Mouse (Mus musculus) heart, embryonic 13.5 days (tissue): ENCODE measurements around the gene Gm9887. TPM values are rescaled to one million over a fixed set of nuclear protein-coding genes. Genes with fewer than 3 reads are reported as not detected.
"Not testable (repeated sequence)": the region's sequence is repeated elsewhere in the genome, so short reads cannot be mapped to it uniquely, and the experiment has no call there.

Experiments used
- ATAC-seq: fragments of 200-750 bp; cut with Nextera tagmentation; 2 replicates; pipeline ENCODE4 v1.8.0; 2017; ENCODE audit warnings: moderate TSS enrichment; ENCODE audit not compliant: insufficient number of reproducible peaks, low FRiP score, low TSS enrichment; ENCODE audit errors: extremely low read depth
- H3K27ac ChIP-seq: fragments of 300-500 bp; sonication (generic); replicated peaks from 2 replicates; pipeline ENCODE4 v1.5.1; 2015; ENCODE audit warnings: moderate library complexity, mild to moderate bottlenecking, inconsistent platforms
- H3K27me3 ChIP-seq: fragments of 300-500 bp; sonication (generic); replicated peaks from 2 replicates; pipeline ENCODE4 v1.6.1; 2015; ENCODE audit warnings: mild to moderate bottlenecking, inconsistent platforms
- H3K36me3 ChIP-seq: fragments of 300-500 bp; sonication (generic); 2 replicates; pipeline ENCODE4 v1.6.1; 2015; ENCODE audit warnings: mild to moderate bottlenecking, inconsistent platforms
- H3K4me1 ChIP-seq: fragments of 300-500 bp; sonication (generic); 2 replicates; pipeline ENCODE4 v1.6.1; 2015; ENCODE audit warnings: inconsistent platforms
- H3K4me2 ChIP-seq: fragments of 300-500 bp; sonication (generic); 2 replicates; pipeline ENCODE4 v1.6.1; 2015; ENCODE audit warnings: inconsistent platforms, mild to moderate bottlenecking, moderate library complexity
- H3K4me3 ChIP-seq: fragments of 300-500 bp; sonication (generic); 2 replicates; pipeline ENCODE4 v1.5.1; 2015; ENCODE audit warnings: moderate library complexity, mild to moderate bottlenecking, inconsistent platforms
- H3K9ac ChIP-seq: fragments of 300-500 bp; sonication (generic); 2 replicates; pipeline ENCODE4 v1.6.1; 2015; ENCODE audit warnings: inconsistent platforms, mild to moderate bottlenecking, moderate library complexity
- H3K9me3 ChIP-seq: fragments of 300-500 bp; sonication (generic); 2 replicates; pipeline ENCODE4 v1.6.1; 2016; ENCODE audit warnings: inconsistent platforms
- WGBS: fragments of 180-500 bp; shearing (Covaris S2); methylation state at CpG from one replicate; pipeline ENCODE4 v1.1.7; 2015; ENCODE audit warnings: mixed read lengths; 5-methylcytosine and 5-hydroxymethylcytosine counted together
- polyA plus RNA-seq: library from polyadenylated mRNA; unstranded; fragments of >200 nt; fragmentation: Nextera tagmentation; extraction: Ambion mirVana; gene quantifications from 2 replicates; pipeline ENCODE4 v1.2.1, GENCODE M21; 2015

Gm9887 gene
- polyA plus RNA-seq, 1 experiment from 2014 or later: 0.94 TPM

GRCm38 (mm10) chr12:69384606-69385005, 12.3 kb upstream of the Gm9887 start:
- 81% methylated on average over 5 of the region's 5 CpGs for WGBS
- H3K9me3 ChIP-seq: no peaks in the 10 kb centered on the region
- H3K4me1 ChIP-seq: peaks cover 14% of the 10 kb centered on the region
- H3K27ac ChIP-seq: no peak overlapping the region
- ATAC-seq: no peak
- no peak overlapping the region for H3K4me2 ChIP-seq
- no peaks in the 10 kb centered on the region; the same call in 1 of the 2 replicates for H3K36me3 ChIP-seq
- no peaks in the 10 kb centered on the region for H3K27me3 ChIP-seq
- no peak overlapping the region for H3K4me3 ChIP-seq
- H3K9ac ChIP-seq: no peak overlapping the region

- Histone ChIP-seq H3K4me1 (peaks cover 20% of the 10 kb centered on the region), H3K4me3 (no peak overlapping the region), H3K4me2 (no peak overlapping the region), H3K9ac (no peak overlapping the region), H3K27ac (no peak overlapping the region), H3K9me3 (no peaks in the 10 kb centered on the region), H3K36me3 (peaks cover 7% of the 10 kb centered on the region), H3K27me3 (no peaks in the 10 kb centered on the region)
- no peak for ATAC-seq
- WGBS: 62% methylated on average over 1 of the region's 1 CpGs
Observed at GRCm38 (mm10) chr12:69382880-69383279, 10.6 kb upstream of the Gm9887 start.

GRCm38 (mm10) chr12:69378558-69379454, 6.5 kb upstream of the Gm9887 start:
- H3K36me3 ChIP-seq: peaks cover 26% of the 10 kb centered on the region
- peak overlapping the region; percentile 57 for H3K27ac ChIP-seq
- no peaks in the 10 kb centered on the region for H3K27me3 ChIP-seq
- peaks cover 44% of the 10 kb centered on the region for H3K4me1 ChIP-seq
- H3K9ac ChIP-seq: no peak overlapping the region
- no peaks in the 10 kb centered on the region for H3K9me3 ChIP-seq
- no peak overlapping the region for H3K4me3 ChIP-seq
- no peak overlapping the region for H3K4me2 ChIP-seq
- no peak for ATAC-seq
- 82% methylated on average over 11 of the region's 11 CpGs for whole genome bisulfite sequencing

GRCm38 (mm10) chr12:69377636-69378035, 5.4 kb upstream of the Gm9887 start:
- Histone ChIP-seq H3K36me3 (peaks cover 36% of the 10 kb centered on the region), H3K4me1 (peaks cover 43% of the 10 kb centered on the region)
- not testable (repeated sequence) for H3K4me3 ChIP-seq, H3K9ac ChIP-seq, H3K27me3 ChIP-seq, H3K9me3 ChIP-seq, H3K4me2 ChIP-seq, ATAC-seq, H3K27ac ChIP-seq
- WGBS: 91% methylated on average over 6 of the region's 6 CpGs

- Histone ChIP-seq H3K27ac (no peak overlapping the region), H3K9ac (no peak overlapping the region), H3K36me3 (peaks cover 36% of the 10 kb centered on the region), H3K4me3 (no peak overlapping the region), H3K4me1 (peaks cover 41% of the 10 kb centered on the region), H3K27me3 (no peaks in the 10 kb centered on the region), H3K4me2 (no peak overlapping the region), H3K9me3 (no peaks in the 10 kb centered on the region)
- 91% methylated on average over 1 of the region's 1 CpGs for WGBS
- no peak for ATAC-seq
Observed at GRCm38 (mm10) chr12:69377188-69377587, 4.9 kb upstream of the Gm9887 start.

GRCm38 (mm10) chr12:69376132-69376531, 3.9 kb upstream of the Gm9887 start:
- ATAC-seq: no peak
- H3K4me2 ChIP-seq: peak overlapping the region; percentile 34
- no peaks in the 10 kb centered on the region for H3K27me3 ChIP-seq
- no peak overlapping the region for H3K4me3 ChIP-seq
- H3K36me3 ChIP-seq: peaks cover 36% of the 10 kb centered on the region
- H3K9ac ChIP-seq: peak overlapping the region; percentile 52
- H3K4me1 ChIP-seq: peaks cover 41% of the 10 kb centered on the region
- H3K27ac ChIP-seq: no peak overlapping the region
- no peaks in the 10 kb centered on the region for H3K9me3 ChIP-seq
- WGBS: 67% methylated on average over 2 of the region's 2 CpGs

GRCm38 (mm10) chr12:69373850-69374766, 1.9 kb upstream of the Gm9887 start:
- Histone ChIP-seq H3K9ac (peak overlapping the region; percentile 99), H3K27ac (peak overlapping the region; percentile 97), H3K9me3 (no peaks in the 10 kb centered on the region)

GRCm38 (mm10) chr12:69372731-69373331, 573 bp upstream of the Gm9887 start:
- WGBS: under 1% methylated on average over 42 of the region's 42 CpGs
- Histone ChIP-seq H3K4me3 (peak overlapping the region; percentile 99), H3K36me3 (peaks cover 29% of the 10 kb centered on the region), H3K27me3 (no peaks in the 10 kb centered on the region), H3K9ac (peak overlapping the region; percentile 99), H3K4me1 (peaks cover 36% of the 10 kb centered on the region), H3K4me2 (peak overlapping the region; percentile 93), H3K27ac (peak overlapping the region; percentile 97), H3K9me3 (no peaks in the 10 kb centered on the region)
- ATAC-seq: no peak

More at GRCm38 (mm10) chr12:69373850-69374766, 1.9 kb upstream of the Gm9887 start:
- H3K4me2 ChIP-seq: peak overlapping the region; percentile 93
- ATAC-seq: no peak
- H3K4me3 ChIP-seq: peak overlapping the region; percentile 99
- 30% methylated on average over 11 of the region's 11 CpGs for WGBS
- H3K4me1 ChIP-seq: peaks cover 46% of the 10 kb centered on the region
- no peaks in the 10 kb centered on the region for H3K27me3 ChIP-seq
- H3K36me3 ChIP-seq: peaks cover 36% of the 10 kb centered on the region

GRCm38 (mm10) chr12:69371421-69371853, 821 bp downstream of the Gm9887 start:
- Histone ChIP-seq H3K27ac (peak overlapping the region; percentile 97), H3K4me3 (peak overlapping the region; percentile 99), H3K9ac (peak overlapping the region; percentile 99), H3K4me2 (peak overlapping the region; percentile 93), H3K27me3 (no peaks in the 10 kb centered on the region), H3K4me1 (peaks cover 34% of the 10 kb centered on the region), H3K36me3 (peaks cover 26% of the 10 kb centered on the region), H3K9me3 (no peaks in the 10 kb centered on the region)
- 0% methylated on average over 24 of the region's 24 CpGs for WGBS
- peak; percentile 69 for ATAC-seq

GRCm38 (mm10) chr12:69370936-69371335, 1.3 kb downstream of the Gm9887 start:
- H3K4me2 ChIP-seq: peak overlapping the region; percentile 93
- peak overlapping the region; percentile 97 for H3K27ac ChIP-seq
- peaks cover 30% of the 10 kb centered on the region for H3K4me1 ChIP-seq
- no peaks in the 10 kb centered on the region for H3K9me3 ChIP-seq
- peaks cover 23% of the 10 kb centered on the region for H3K36me3 ChIP-seq
- H3K9ac ChIP-seq: peak overlapping the region; percentile 99
- WGBS: 10% methylated on average over 7 of the region's 7 CpGs
- H3K4me3 ChIP-seq: peak overlapping the region; percentile 99
- ATAC-seq: no peak
- no peaks in the 10 kb centered on the region for H3K27me3 ChIP-seq

GRCm38 (mm10) chr12:69367557-69367956, 4.7 kb downstream of the Gm9887 start:
- no peak overlapping the region for H3K4me3 ChIP-seq
- no peak overlapping the region for H3K4me2 ChIP-seq
- H3K27me3 ChIP-seq: no peaks in the 10 kb centered on the region
- H3K9me3 ChIP-seq: no peaks in the 10 kb centered on the region
- no peaks in the 10 kb centered on the region for H3K36me3 ChIP-seq
- H3K27ac ChIP-seq: no peak overlapping the region
- H3K4me1 ChIP-seq: peaks cover 17% of the 10 kb centered on the region
- WGBS: 64% methylated on average over 2 of the region's 2 CpGs
- no peak overlapping the region for H3K9ac ChIP-seq
- no peak for ATAC-seq
